Mouse (Mus musculus) left cerebral cortex, postnatal 36 days (tissue): Measurements from ENCODE around the gene Taar2. TPM values are rescaled to one million over a fixed set of nuclear protein-coding genes. Genes with fewer than 3 reads are reported as not detected.

Experiments used
- DNase-seq, 2 experiments: peaks; one replicate each; pipeline ENCODE4 v3.0.0; 2021 to 2022; ENCODE audit warnings: low spot score in 2 of 2, mixed read lengths in 1 of 2
- intact Hi-C: fragments of 180-260 bp; cut with DNase I; formaldehyde crosslinking; loops from one replicate; pipeline ENCODE4 v1.15.1; 2025
- total RNA-seq, 2 experiments: library from RNA; stranded (reverse); gene quantifications; 2 replicates each; pipeline ENCODE4 v1.2.3; 2021

Taar2 gene
- total RNA-seq, 2 experiments from 2014 or later = not detected

DNA sequence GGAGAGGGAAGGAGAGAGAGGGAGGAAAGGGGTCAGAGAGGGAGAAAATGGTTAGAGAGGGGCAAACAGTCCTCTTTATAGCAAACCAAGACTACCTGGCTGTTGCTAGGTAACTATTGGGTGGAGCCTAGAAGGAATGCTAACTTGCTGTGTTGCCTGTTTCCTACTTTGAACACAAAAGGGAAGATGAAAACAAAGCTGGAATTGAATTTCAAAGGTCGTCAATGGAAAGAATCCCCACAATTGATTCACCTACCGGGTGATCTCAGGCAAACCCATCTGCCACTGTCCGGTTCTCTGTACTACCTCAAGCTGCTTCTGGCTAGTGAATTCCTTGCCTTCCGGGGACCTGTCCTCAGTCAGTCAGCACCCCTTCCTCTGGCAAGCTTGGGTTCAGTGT lies 39.6 kb downstream of the Taar2 start:
- intact Hi-C loops = loop anchor here (2.0 to 5.0 kb wide), 2 partner anchors 103 to 154 kb away; no protein-coding TSS in a partner anchor
- no peak for DNase-seq

DNA sequence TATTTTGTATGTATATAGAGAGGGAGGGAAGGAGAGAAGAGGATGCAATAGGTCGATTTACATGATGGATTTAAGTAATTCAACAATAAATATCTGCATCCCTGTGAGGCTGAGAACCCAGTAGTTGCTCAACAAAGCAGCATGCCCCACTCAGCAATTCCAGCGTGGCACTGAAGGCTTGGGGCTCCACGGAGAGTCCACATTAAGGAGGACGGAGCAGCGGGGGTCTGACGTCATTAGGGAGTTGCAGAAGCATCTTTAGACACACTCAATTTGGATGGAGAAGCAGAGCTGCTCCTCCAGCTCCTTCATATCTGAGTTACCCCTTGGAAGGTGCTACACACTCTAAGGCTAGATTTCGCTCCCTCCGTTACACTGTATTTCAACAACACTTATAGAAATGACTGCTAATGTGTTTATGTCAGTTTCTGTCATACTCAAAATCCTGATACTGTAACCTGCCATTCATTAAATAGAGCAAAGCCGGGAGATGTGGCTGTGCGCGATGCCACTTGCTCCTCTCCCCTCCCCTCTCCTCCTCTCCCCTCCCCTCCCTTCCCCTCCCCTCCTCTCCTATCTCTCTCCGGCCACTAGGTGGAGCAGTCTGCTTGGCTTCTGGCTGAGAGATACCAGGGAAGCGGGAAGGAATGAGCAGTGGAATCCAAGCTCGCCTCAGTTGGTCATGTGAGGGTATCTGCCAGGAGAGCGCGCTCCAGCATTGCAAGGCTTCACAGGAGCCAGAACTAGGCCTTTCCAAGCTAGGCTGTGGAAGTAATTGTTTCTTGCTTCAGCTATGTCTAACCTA lies 40.7 kb downstream of the Taar2 start:
- DNase-seq = peak; percentile 53 to 62
- intact Hi-C loops = loop anchor here (2.0 to 5.0 kb wide), 2 partner anchors 102 to 153 kb away; no protein-coding TSS in a partner anchor

DNA sequence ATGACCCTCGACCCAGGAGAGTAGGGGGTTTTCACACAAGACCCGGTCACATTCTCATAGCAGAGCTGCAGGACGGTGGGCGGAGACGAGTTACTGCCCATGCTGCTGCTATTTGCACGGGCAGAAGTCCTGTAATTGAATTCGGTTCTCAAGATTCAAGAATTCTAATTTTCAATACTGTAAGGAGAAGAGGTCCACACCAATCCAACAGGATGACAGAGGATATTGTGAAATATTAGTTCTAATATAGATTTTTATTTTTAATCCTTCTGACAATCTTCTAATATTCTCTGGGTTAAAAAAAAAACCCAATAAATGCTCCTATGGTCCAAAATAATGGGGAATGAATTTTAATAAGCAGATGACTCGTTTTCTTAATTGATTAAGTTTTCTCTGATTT lies 47.2 kb downstream of the Taar2 start, which contains the start of gene Taar6:
TSS of gene Taar6 (minus strand) at position 101 of the 400 bp plus-strand sequence.
- no peak for DNase-seq
- intact Hi-C loops = no loop called here

DNA sequence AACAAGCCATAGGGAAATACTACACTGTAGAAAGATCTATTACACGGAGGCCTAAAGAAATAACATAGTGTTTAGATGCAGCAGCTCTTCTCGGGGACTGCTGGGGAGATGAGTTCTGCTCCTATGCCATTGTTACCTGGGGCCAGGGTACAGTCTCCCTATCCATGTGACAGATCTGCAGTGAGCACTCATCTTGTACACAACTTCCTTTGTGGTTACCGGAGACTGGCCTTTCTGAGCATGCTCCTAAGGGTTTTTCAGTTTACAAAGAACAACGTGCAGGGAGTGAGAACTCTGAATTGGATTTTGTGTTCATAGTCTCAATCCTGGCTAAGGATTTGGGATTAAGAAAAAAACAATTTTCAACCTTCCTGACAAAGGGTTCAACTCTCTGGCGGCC lies 48.0 kb downstream of the Taar2 start:
- intact Hi-C loops = no loop called here

More for the DNA sequence above, 48.0 kb downstream of the Taar2 start:
- DNase-seq = no peak

Other genes with a start within 250 kb of the Taar2 start
- gene Rps12, start 151.3 kb upstream of the Taar2 start, total RNA-seq = 100 to 1,000 TPM; 152 to 199 TPM
- gene Slc18b1, start 141.6 kb upstream of the Taar2 start, total RNA-seq = 10 to 100 TPM; 17.3 to 25.0 TPM
- under 1 TPM in 1 of 2 experiments, not detected in 1; 0.29 TPM for gene Vnn3, start 87.1 kb upstream of the Taar2 start, total RNA-seq
- gene Vnn1, start 43.9 kb upstream of the Taar2 start, total RNA-seq = under 1 TPM in 1 of 2 experiments, not detected in 1; 0.22 TPM
- gene Taar1, start 18.2 kb upstream of the Taar2 start, total RNA-seq = not detected
- not detected for gene Taar3, start 11.0 kb downstream of the Taar2 start, total RNA-seq
- not detected for gene Taar4, start 21.9 kb downstream of the Taar2 start, total RNA-seq
- not detected for gene Taar5, start 32.1 kb downstream of the Taar2 start, total RNA-seq
- not detected for gene Taar6, start 47.1 kb downstream of the Taar2 start, total RNA-seq
- not detected for gene Taar7a, start 54.9 kb downstream of the Taar2 start, total RNA-seq
- gene Taar7b, start 61.4 kb downstream of the Taar2 start, total RNA-seq = not detected
- not detected for gene Taar7d, start 88.7 kb downstream of the Taar2 start, total RNA-seq
- not detected for gene Taar7e, start 99.0 kb downstream of the Taar2 start, total RNA-seq
- gene Taar7f, start 110.9 kb downstream of the Taar2 start, total RNA-seq = not detected
- not detected for gene Taar8a, start 137.9 kb downstream of the Taar2 start, total RNA-seq
- gene Taar8b, start 153.7 kb downstream of the Taar2 start, total RNA-seq = not detected
- not detected for gene Taar8c, start 163.3 kb downstream of the Taar2 start, total RNA-seq
- gene Taar9, start 171.0 kb downstream of the Taar2 start, total RNA-seq = not detected
- 100 to 1,000 TPM; 136 to 139 TPM for gene Stx7, start 210.7 kb downstream of the Taar2 start, total RNA-seq